Mouse (Mus musculus): ENCODE measurements around the gene Cpne4.

Gene Cpne4

DNA sequence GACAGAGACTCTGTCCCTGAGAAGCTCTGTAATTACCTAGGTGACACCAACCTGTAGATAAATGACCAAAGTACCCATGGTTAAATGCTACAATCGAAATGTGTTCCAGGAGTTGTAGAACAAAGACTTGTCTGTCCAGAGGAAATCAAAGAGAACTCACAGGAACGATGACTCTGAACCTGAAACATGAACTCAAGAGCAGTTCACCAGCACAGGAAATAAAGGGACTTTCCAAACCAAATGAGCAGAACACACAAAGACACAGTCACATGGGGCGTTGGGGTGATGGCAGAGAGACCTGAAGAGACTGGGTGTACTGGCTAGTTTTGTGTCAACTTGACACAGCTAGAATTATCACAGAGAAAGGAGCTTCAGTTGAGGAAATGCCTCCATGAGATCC is 329.9 kb downstream of the Cpne4 start:
- no peak for DNase-seq

- no peak for DNase-seq
These were observed 331.5 kb downstream of the Cpne4 start for GRCm38 (mm10) chr9:104878558-104878957.

GRCm38 (mm10) chr9:104890517-104890916 is 343.4 kb downstream of the Cpne4 start:
- no peak for DNase-seq

DNA sequence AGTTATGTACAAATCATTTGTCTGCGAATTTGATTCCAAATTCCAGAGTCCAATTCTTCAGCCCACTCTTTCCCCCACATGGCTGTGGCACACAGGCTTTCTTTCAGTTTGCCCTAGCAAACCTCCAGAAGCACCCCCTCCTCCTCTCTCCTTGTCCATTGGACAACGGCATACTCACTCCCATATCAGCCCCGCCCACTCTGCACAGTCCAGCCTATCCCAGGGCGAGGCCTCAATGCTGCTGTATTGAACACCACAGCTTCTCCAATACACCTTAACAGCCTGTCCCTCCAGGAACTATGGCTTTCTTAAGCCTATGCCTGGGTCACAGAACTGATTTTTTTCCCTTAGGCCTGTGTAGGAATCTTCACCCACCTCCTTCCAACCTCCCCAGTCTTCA is 348.3 kb downstream of the Cpne4 start:
- DNase-seq = no peak

DNA sequence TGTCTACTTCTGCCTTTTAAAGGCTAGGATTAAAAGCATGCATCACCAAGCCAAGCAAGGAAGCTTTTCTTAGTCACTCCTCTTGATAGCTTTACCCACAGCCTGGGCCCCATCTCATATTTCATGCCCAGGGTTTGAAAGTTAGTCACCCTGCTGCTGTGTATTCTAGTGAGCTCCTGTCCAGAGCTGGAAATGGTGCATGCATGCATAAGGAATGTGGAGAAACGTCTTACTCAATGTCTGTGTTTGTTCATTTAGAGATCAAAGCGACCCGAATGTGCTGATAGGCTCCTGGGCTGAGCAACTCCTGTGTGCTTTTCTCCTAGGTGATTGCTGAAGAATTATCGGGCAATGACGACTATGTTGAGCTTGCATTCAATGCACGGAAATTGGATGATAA is 354.0 kb downstream of the Cpne4 start:
- no peak for DNase-seq

DNA sequence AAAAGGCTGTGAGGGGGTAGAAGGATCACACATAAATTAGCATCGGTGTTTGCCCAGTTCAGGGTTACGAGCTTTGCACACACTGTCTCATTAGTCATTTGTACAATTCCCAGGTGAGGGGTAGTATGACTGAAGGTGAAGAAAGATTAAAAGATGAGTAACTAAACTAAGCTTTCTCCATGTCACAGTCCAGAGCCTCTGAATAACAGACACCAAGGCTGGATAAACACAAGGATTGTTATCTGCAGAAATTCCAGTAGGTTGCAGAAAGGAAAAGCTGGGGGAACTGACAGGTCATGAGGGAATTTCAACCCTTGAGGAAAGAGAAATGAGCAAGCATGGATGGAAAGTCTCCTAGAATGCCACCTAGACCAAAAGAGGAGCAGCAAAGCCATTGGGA is 354.7 kb downstream of the Cpne4 start:
- no peak for DNase-seq

GRCm38 (mm10) chr9:104912686-104913085 is 365.6 kb downstream of the Cpne4 start:
- no peak for DNase-seq

- no peak for DNase-seq
These were observed 366.2 kb downstream of the Cpne4 start for GRCm38 (mm10) chr9:104913327-104913726.

DNA sequence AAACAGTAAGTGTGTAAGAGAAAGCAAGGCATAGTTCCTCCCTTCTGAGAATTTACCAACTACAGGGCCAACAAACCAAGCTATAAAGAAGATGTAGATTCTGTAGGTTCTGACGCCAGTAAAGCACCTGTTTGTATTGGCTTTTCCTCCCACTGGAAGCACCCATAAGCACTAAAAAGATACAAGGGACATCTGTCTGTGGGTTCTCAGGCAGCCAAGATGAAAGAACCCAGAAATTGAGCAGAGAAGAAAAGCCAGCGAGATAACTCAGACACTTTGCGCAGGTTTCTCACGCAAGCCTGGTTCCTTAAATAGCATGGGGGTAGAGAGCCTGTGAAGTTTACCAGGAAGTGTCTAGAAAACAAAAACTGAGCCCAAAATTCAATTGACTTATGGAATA is 374.1 kb downstream of the Cpne4 start:
- no peak for DNase-seq

DNA sequence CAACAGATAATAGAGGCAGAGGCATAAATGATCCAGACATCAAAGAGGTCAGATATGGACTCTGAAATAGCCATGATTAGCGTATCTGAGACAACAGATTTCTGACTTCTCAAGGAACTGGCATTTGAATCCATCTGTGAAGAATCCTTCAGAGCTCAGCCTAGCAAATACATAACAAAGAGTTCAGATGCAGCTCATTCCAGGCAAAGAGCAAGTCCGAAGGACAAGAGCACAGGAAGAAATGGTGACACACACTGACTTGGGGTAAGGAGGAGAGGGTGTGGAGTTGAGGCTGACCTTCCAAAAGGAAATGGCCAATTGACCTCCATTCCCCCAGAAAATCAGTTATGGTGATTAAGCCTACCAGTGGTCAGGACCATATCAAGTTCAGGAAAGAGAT is 375.0 kb downstream of the Cpne4 start:
- no peak for DNase-seq

GRCm38 (mm10) chr9:104928806-104929205 is 381.7 kb downstream of the Cpne4 start:
- DNase-seq = no peak

- DNase-seq = no peak
These were observed 393.3 kb downstream of the Cpne4 start for GRCm38 (mm10) chr9:104940389-104940788.

GRCm38 (mm10) chr9:104950551-104950950 is 403.5 kb downstream of the Cpne4 start:
- DNase-seq = no peak

DNA sequence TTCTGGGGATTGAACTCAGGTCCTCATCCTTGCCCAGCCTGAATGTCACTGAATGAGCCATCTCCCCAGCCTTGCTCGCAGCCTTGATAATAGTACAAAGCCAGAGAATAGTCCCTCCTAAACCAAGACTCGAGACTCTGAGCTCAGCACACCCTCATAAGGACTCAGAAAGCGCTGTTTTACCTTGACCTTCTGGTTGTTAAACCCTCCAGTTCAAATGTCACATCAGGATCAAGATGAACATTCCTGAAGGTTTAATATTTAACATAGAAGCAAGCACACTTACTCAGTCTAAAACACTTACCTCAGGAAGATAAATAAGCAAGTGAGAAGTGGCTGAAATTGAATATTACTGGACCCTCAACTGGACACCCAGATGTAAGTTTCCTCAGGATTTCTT is 405.1 kb downstream of the Cpne4 start:
- DNase-seq = no peak

GRCm38 (mm10) chr9:104972828-104973227 is 425.7 kb downstream of the Cpne4 start:
- DNase-seq = no peak

GRCm38 (mm10) chr9:104981934-104982548 is 435.0 kb downstream of the Cpne4 start:
- no peak for DNase-seq

DNA sequence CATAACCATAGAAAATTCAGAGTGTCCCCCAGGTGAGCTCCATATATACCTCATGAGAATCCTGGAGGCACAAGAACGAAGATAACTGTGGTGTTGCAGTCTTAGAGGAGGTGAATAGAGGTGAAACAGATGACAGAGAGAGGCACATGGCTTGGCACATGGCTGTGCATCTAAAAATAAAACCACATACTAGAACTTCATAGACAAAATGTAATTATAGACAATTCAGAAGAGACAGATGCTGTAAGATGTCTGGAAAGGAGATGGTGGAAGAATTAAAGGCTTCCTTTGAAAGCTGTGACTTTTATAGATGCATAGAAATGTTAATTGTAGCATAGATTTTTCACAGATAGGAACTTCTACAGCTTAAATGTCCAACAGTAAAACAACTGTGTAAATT is 451.1 kb downstream of the Cpne4 start:
- DNase-seq = no peak

GRCm38 (mm10) chr9:105010721-105011120 is 463.6 kb downstream of the Cpne4 start:
- peak in 1 of 2 experiments; percentile 38 for DNase-seq

DNA sequence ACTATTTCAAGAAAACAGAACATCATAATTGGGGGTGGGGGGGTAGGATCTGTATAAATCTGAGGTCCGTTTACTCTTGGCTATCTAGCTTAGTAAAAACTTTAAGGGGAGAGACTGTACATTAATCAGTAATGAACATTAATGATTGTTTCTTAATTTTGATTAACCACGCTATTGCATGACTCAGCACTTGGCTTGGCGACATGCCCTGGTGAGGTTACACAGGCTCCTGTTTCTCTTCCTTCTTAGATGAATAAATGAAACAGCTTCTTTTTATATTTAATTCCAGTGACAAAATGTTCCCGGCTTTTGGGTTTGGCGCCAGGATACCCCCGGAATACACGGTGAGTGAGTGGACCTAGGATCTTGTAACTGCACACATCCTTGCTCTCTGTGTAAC is 471.1 kb downstream of the Cpne4 start:
- peak; percentile 78 for DNase-seq

DNA sequence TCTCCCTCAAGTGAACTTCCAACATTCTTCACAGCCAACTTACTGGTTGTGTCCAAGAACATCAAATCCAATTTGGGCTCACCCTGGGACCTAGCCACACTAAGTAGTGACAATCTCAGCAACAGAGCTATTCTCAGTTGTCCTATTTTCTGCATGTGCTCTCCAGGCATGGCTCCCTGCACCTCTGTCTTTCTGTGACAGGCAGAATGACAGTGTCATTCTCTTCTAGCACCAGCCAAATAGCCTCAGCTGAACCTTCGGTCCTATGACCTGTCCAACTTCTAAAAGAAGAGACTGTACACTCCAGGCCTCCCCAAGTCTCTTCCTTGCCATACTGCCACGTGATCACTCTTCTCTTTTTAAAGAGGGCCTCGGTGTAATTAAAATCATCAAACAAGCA is 481.2 kb downstream of the Cpne4 start:
- no peak for DNase-seq

DNA sequence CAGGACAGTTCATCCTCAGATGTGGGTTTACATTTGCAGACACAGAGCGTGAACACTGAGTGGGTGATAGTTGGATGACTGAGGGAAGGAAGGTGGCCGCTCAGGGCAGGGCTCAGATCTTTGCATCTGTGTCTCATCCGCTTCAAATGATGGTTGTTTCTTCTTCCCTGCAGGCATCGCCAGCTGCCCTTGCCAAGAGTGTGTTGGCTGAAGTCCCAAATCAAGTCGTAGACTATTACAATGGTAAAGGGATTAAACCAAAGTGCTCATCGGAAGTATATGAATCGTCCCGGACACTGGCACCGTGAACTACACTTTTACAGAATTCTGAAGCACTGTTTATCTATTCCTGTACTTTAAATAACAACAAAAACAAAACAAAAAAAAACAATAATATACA is 485.5 kb downstream of the Cpne4 start:
- no peak for DNase-seq

DNA sequence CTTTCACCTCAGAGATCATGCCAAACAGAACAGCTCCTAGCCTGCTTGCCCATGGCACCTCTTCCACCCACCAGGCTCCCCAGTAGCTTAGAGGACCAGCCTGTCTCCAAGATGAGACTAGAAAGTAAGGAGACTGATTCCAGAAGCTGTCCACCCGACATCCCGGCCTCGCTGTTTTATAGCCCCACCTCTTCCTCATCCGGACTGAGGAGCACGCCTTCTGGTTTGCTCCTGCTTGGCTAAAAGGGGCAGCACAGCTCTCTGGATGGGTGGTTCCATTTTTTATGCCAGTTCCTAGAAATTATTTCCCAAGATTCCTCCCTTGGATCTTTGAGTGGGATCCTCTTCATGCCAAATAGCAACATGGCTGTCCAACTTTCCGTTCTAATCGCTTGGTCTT is 486.6 kb downstream of the Cpne4 start:
- no peak for DNase-seq

DNA sequence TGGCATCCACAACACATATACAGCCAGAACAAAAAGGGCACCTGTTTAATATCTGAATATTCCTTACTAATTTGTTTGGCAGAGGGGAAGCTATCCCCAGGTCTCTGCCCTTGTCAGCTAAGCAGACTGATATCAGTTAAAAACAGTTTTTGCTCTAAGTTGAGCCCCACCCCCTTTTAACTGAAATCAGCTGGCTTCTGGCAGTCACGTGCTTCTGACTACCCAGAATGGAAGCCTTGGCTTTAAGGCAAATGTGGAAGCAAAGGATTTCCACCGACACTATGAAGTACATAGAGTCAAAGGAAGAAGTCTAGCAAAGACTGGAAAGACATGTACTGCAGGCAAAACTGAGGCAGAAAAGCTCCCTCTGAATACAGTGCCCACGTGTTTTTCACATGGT is 490.8 kb downstream of the Cpne4 start:
- no peak for DNase-seq

- no peak for DNase-seq
These were observed 498.9 kb downstream of the Cpne4 start for GRCm38 (mm10) chr9:105046014-105046413.

DNA sequence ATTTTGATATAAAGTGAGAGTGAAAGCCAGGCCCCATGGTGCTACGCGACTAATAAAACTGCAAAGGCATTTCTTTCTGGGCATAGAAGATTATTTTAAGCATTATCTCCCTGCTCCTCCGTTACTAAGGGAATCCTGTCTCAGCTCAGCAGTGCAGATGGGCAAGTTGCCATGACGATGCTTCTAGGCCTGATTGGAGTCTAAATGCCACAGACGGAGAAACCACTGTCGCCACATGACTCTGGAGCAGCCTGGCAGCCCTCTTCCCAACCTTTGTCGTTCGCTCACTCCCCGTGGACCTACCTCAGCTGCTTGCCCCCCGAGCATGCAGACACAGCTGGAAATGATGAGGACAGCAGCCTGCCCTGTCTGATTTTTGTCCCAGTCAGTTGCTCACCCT is 501.3 kb downstream of the Cpne4 start:
- no peak for DNase-seq

GRCm38 (mm10) chr9:105049636-105050035 is 502.6 kb downstream of the Cpne4 start:
- no peak for DNase-seq

Data from kidney, postnatal 25 days (tissue).